Comparison of ENCODE assay signal across 9 mouse cellular contexts in the genomic region with DNA sequence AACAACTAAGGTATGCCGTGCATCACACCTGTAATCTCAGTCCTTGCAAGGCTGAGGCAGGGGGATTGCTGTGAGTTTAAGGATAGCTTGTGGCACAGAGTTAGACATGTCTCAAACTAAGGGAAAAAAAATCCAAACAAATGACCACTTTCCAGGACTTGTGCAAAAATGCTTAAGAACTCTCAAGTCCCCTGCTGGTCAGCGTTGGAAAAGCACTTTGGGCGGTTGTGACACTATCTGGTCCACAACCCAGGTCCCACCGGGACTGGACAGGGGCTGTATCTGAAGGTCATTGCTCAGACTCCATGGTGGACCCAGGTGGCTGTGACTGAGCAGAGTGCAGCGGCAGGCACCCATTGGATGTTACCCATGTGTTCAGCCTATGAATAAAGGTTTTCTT. TPM values are rescaled to one million over a fixed set of nuclear protein-coding genes. Genes with fewer than 3 reads are reported as not detected.
DNase-seq lines count a peak whose midpoint lies in the region; ATAC-seq and TF ChIP-seq lines count a peak whose summit lies in the region.
"Had no signal": no experiment of that assay in that cellular context is flagged by ENCODE, and none has a peak within 500 bp of the region (broad histone marks: within the 10 kb centered on the region; RNA-seq: fewer than 3 reads in every experiment).

No protein-coding gene starts in this region.

- H3K9ac ChIP-seq in liver, postnatal 0 days (replicated peaks): no peak overlapping the region
- no peak overlapping the region for H3K9ac ChIP-seq in liver, embryonic 12.5 days
- no peak overlapping the region for H3K9ac ChIP-seq in neural tube, embryonic 11.5 days (ENCODE audit: low read length)

- no peak overlapping the region for H3K4me2 ChIP-seq in liver, postnatal 0 days (ENCODE audit: low read depth, low read length)
- no peak overlapping the region for H3K4me2 ChIP-seq in liver, embryonic 12.5 days
- no peak overlapping the region for H3K4me2 ChIP-seq in neural tube, embryonic 11.5 days (ENCODE audit: low read depth)

- no peak for TF ChIP-seq EP300 in liver, postnatal 0 days (IDR thresholded peaks at IDR 0.05; ENCODE audit: low read depth)

- WGBS in cerebellum, adult 2 months: 33% methylated on average over 5 of the region's 5 CpGs
- WGBS in liver, postnatal 0 days (ENCODE audit: insufficient replicate concordance): 32% methylated on average over 5 of the region's 5 CpGs
- WGBS in liver, embryonic 12.5 days (ENCODE audit: insufficient replicate concordance): 30% methylated on average over 5 of the region's 5 CpGs
- WGBS in embryonic facial prominence, embryonic 10.5 days: 31% methylated on average over 5 of the region's 5 CpGs
- WGBS in neural tube, embryonic 11.5 days: 34% methylated on average over 5 of the region's 5 CpGs

- no peaks in the 10 kb centered on the region; the same call in 1 of the 2 replicates for H3K4me1 ChIP-seq in cerebellum, adult 2 months (ENCODE audit: control insufficient read depth, insufficient read depth, low read length)
- peaks cover 8% of the 10 kb centered on the region; the same call in 1 of the 2 replicates for H3K4me1 ChIP-seq in liver, postnatal 0 days (ENCODE audit: insufficient read depth)
- H3K4me1 ChIP-seq in liver, embryonic 12.5 days: 0 out of 2 replicates have a peak, but pooled peaks cover 2% of the 10 kb centered on the region
- H3K4me1 ChIP-seq in embryonic facial prominence, embryonic 10.5 days: peaks cover 50% of the 10 kb centered on the region
- H3K4me1 ChIP-seq in neural tube, embryonic 11.5 days (ENCODE audit: control insufficient read depth, insufficient read depth, low read length): peaks cover 8% of the 10 kb centered on the region

- no peak for ATAC-seq in liver, postnatal 0 days
- no peak for ATAC-seq in liver, embryonic 12.5 days
- ATAC-seq in neural tube, embryonic 11.5 days (ENCODE audit: insufficient read depth, low FRiP score, low TSS enrichment): no peak

- peaks cover 6% of the 10 kb centered on the region; the same call in 1 of the 2 replicates for H3K27me3 ChIP-seq in cerebellum, adult 2 months (ENCODE audit: control insufficient read depth, insufficient read depth, low read length)
- H3K27me3 ChIP-seq in liver, postnatal 0 days (ENCODE audit: insufficient read depth, low read length): peaks cover 60% of the 10 kb centered on the region
- H3K27me3 ChIP-seq in liver, embryonic 12.5 days (replicated peaks): peaks cover 86% of the 10 kb centered on the region
- peaks cover 95% of the 10 kb centered on the region for H3K27me3 ChIP-seq in embryonic facial prominence, embryonic 10.5 days (replicated peaks; ENCODE audit: low read depth, poor library complexity, severe bottlenecking)
- H3K27me3 ChIP-seq in neural tube, embryonic 11.5 days (ENCODE audit: control insufficient read depth, insufficient read depth, low read length): peaks cover 51% of the 10 kb centered on the region

- DNase-seq in cerebellum, adult 2 months: no peak
- no peak for DNase-seq in cerebellum, adult 9-11 months
- no peak for DNase-seq in liver, postnatal 0 days
- peak; percentile 62 for DNase-seq in embryonic facial prominence, embryonic 10.5 days (ENCODE audit: low spot score)
- DNase-seq in neural tube, embryonic 11.5 days (ENCODE audit: low spot score): peak; percentile 57
- no peak for DNase-seq in frontal cortex, adult 2 months (ENCODE audit: extremely low spot score in 1 of 2, low spot score in 1 of 2)
- no peak for DNase-seq in adrenal gland, adult 18-20 months (ENCODE audit: low spot score in 2 of 2)

- peak; percentile 26; the same call in 1 of the 2 replicates for TF ChIP-seq CTCF in cerebellum, adult 2 months (IDR thresholded peaks at IDR 0.05; ENCODE audit: borderline replicate concordance, insufficient read depth, low read depth, low read length)
- peak; percentile 56 for TF ChIP-seq CTCF in liver, postnatal 0 days (IDR thresholded peaks at IDR 0.05; ENCODE audit: low read depth)

- H3K4me3 ChIP-seq in cerebellum, adult 2 months (replicated peaks; ENCODE audit: insufficient read depth, low read depth, low read length): no peak overlapping the region
- H3K4me3 ChIP-seq in liver, postnatal 0 days (ENCODE audit: low read depth, low read length): no peak overlapping the region
- H3K4me3 ChIP-seq in liver, embryonic 12.5 days: no peak overlapping the region
- no peak overlapping the region for H3K4me3 ChIP-seq in embryonic facial prominence, embryonic 10.5 days
- no peak overlapping the region for H3K4me3 ChIP-seq in neural tube, embryonic 11.5 days (ENCODE audit: low read depth, low read length)

- H3K9me3 ChIP-seq in liver, postnatal 0 days (ENCODE audit: low read length): no peaks in the 10 kb centered on the region
- no peaks in the 10 kb centered on the region for H3K9me3 ChIP-seq in liver, embryonic 12.5 days (replicated peaks)
- H3K9me3 ChIP-seq in embryonic facial prominence, embryonic 10.5 days: no peaks in the 10 kb centered on the region
- no peaks in the 10 kb centered on the region for H3K9me3 ChIP-seq in neural tube, embryonic 11.5 days (ENCODE audit: control insufficient read depth, low read length)

- H3K27ac ChIP-seq in cerebellum, adult 2 months (ENCODE audit: insufficient read depth, low read length): no peak overlapping the region
- H3K27ac ChIP-seq in liver, postnatal 0 days (ENCODE audit: low read depth): no peak overlapping the region
- no peak overlapping the region for H3K27ac ChIP-seq in liver, embryonic 12.5 days
- H3K27ac ChIP-seq in embryonic facial prominence, embryonic 10.5 days (replicated peaks): no peak overlapping the region
- H3K27ac ChIP-seq in neural tube, embryonic 11.5 days (ENCODE audit: low read depth, low read length): no peak overlapping the region

- TF ChIP-seq POLR2A in cerebellum, adult 2 months (IDR thresholded peaks at IDR 0.05; ENCODE audit: borderline replicate concordance, insufficient read depth, low read length): no peak

- no peaks in the 10 kb centered on the region for H3K36me3 ChIP-seq in liver, postnatal 0 days (replicated peaks; ENCODE audit: insufficient read depth, low read length)
- no peaks in the 10 kb centered on the region for H3K36me3 ChIP-seq in liver, embryonic 12.5 days
- no peaks in the 10 kb centered on the region for H3K36me3 ChIP-seq in embryonic facial prominence, embryonic 10.5 days (replicated peaks)
- H3K36me3 ChIP-seq in neural tube, embryonic 11.5 days (ENCODE audit: control insufficient read depth, insufficient read depth, low read length): no peaks in the 10 kb centered on the region

RNA-seq across cellular contexts. Expression of a gene that starts 2.8 kb away (rescaled TPM):
- 0.11 TPM in 1 of 2 replicates, not detected in the other for polyA plus RNA-seq in cerebellum, adult 2 months (2012; rRNA removed)
- polyA plus RNA-seq in liver, postnatal 0 days (2015; fragmentation: Nextera tagmentation; extraction: Ambion mirVana): not detected in 2 replicates
- 0.35 and 0.41 TPM in 2 replicates for polyA plus RNA-seq in liver, embryonic 12.5 days (2016; fragmentation: Nextera tagmentation; extraction: Ambion mirVana)
- 2.8 and 4.6 TPM in 2 replicates for polyA plus RNA-seq in embryonic facial prominence, embryonic 10.5 days (2016; fragmentation: Nextera tagmentation; extraction: Ambion mirVana)
- polyA plus RNA-seq in neural tube, embryonic 11.5 days (2014; fragmentation: Nextera tagmentation; extraction: Ambion mirVana): 1.1 and 1.3 TPM in 2 replicates
- polyA plus RNA-seq in frontal cortex, adult 2 months (2012; rRNA removed): 0.04 and 0.10 TPM in 2 replicates
- under 1 TPM; 0.26 to 0.27 TPM for total RNA-seq in adrenal gland, adult 18-20 months (2021)
- total RNA-seq: layer of hippocampus, postnatal 14 days had no signal

RNA-seq across cellular contexts. Expression of a gene that starts 14.6 kb away (rescaled TPM):
- polyA plus RNA-seq in cerebellum, adult 2 months (2012; rRNA removed): 0.34 and 0.95 TPM in 2 replicates
- 0.04 and 0.05 TPM in 2 replicates for polyA plus RNA-seq in liver, postnatal 0 days (2015; fragmentation: Nextera tagmentation; extraction: Ambion mirVana)
- polyA plus RNA-seq in liver, embryonic 12.5 days (2016; fragmentation: Nextera tagmentation; extraction: Ambion mirVana): 0.94 and 1.2 TPM in 2 replicates
- polyA plus RNA-seq in embryonic facial prominence, embryonic 10.5 days (2016; fragmentation: Nextera tagmentation; extraction: Ambion mirVana): 11.7 and 15.2 TPM in 2 replicates
- polyA plus RNA-seq in neural tube, embryonic 11.5 days (2014; fragmentation: Nextera tagmentation; extraction: Ambion mirVana): 15.4 and 15.5 TPM in 2 replicates
- 1.5 TPM in 2 replicates for polyA plus RNA-seq in frontal cortex, adult 2 months (2012; rRNA removed)
- 1 to 10 TPM; 2.8 to 4.1 TPM for total RNA-seq in adrenal gland, adult 18-20 months (2021)

RNA-seq across cellular contexts. Expression of a gene that starts 22.3 kb away (rescaled TPM):
- 119 and 126 TPM in 2 replicates for polyA plus RNA-seq in cerebellum, adult 2 months (2012; rRNA removed)
- polyA plus RNA-seq in liver, postnatal 0 days (2015; fragmentation: Nextera tagmentation; extraction: Ambion mirVana): 12.9 and 13.7 TPM in 2 replicates
- 30.5 and 32.4 TPM in 2 replicates for polyA plus RNA-seq in liver, embryonic 12.5 days (2016; fragmentation: Nextera tagmentation; extraction: Ambion mirVana)
- 68.2 and 72.3 TPM in 2 replicates for polyA plus RNA-seq in embryonic facial prominence, embryonic 10.5 days (2016; fragmentation: Nextera tagmentation; extraction: Ambion mirVana)
- 56.9 and 63.7 TPM in 2 replicates for polyA plus RNA-seq in neural tube, embryonic 11.5 days (2014; fragmentation: Nextera tagmentation; extraction: Ambion mirVana)
- polyA plus RNA-seq in frontal cortex, adult 2 months (2012; rRNA removed): 87.9 and 95.5 TPM in 2 replicates
- 10 to 100 TPM; 28.4 to 30.6 TPM for total RNA-seq in adrenal gland, adult 18-20 months (2021)

RNA-seq across cellular contexts. Expression of a gene that starts 46.3 kb away (rescaled TPM):
- polyA plus RNA-seq in cerebellum, adult 2 months (2012; rRNA removed): 1.2 and 1.7 TPM in 2 replicates
- 2.7 and 3.1 TPM in 2 replicates for polyA plus RNA-seq in liver, postnatal 0 days (2015; fragmentation: Nextera tagmentation; extraction: Ambion mirVana)
- polyA plus RNA-seq in liver, embryonic 12.5 days (2016; fragmentation: Nextera tagmentation; extraction: Ambion mirVana): 14.9 and 16.9 TPM in 2 replicates
- polyA plus RNA-seq in embryonic facial prominence, embryonic 10.5 days (2016; fragmentation: Nextera tagmentation; extraction: Ambion mirVana): 28.8 and 30.1 TPM in 2 replicates
- polyA plus RNA-seq in neural tube, embryonic 11.5 days (2014; fragmentation: Nextera tagmentation; extraction: Ambion mirVana): 2.6 and 6.1 TPM in 2 replicates
- 2.1 and 2.4 TPM in 2 replicates for polyA plus RNA-seq in frontal cortex, adult 2 months (2012; rRNA removed)
- under 1 TPM; 0.36 to 0.38 TPM for total RNA-seq in adrenal gland, adult 18-20 months (2021)

Comparison
In these comparisons a context has a peak if more than half of its experiments do, and no peak if none do; other contexts are left out.
1. DNase-seq: peak in embryonic facial prominence, embryonic 10.5 days (single experiment) and neural tube, embryonic 11.5 days (single experiment); none in cerebellum, adult 2 months (0 of 2), cerebellum, adult 9-11 months (single experiment), liver, postnatal 0 days (single experiment), frontal cortex, adult 2 months (0 of 2) and adrenal gland, adult 18-20 months (0 of 2).